Mouse (Mus musculus): ENCODE measurements around the gene Utp15. TPM values are rescaled to one million over a fixed set of nuclear protein-coding genes. Genes with fewer than 3 reads are reported as not detected.

Utp15 gene
- polyA plus RNA-seq, 1 experiment = 11.3 TPM

- Histone ChIP-seq H3K4me1 (replicated peaks; ENCODE audit: control insufficient read depth, insufficient read depth, low read length) (no peaks in the 10 kb centered on the region), H3K36me3 (ENCODE audit: control insufficient read depth, insufficient read depth, low read length) (no peaks in the 10 kb centered on the region), H3K27me3 (ENCODE audit: control insufficient read depth, insufficient read depth, low read length) (no peaks in the 10 kb centered on the region), H3K27ac (ENCODE audit: control insufficient read depth, insufficient read depth, low read length) (no peak overlapping the region), H3K4me3 (ENCODE audit: control insufficient read depth, insufficient read depth, low read length) (no peak overlapping the region)
- TF ChIP-seq CTCF (IDR thresholded peaks at IDR 0.05; ENCODE audit: borderline replicate concordance, control insufficient read depth, extremely low read depth, insufficient read depth, low read length, poor library complexity) = no peak
- TF ChIP-seq POLR2A (IDR thresholded peaks at IDR 0.05; ENCODE audit: control insufficient read depth, extremely low read depth, insufficient read depth, low read length, poor library complexity) = no peak
- DNase-seq = no peak
- whole genome bisulfite sequencing = 66% methylated on average over 12 of the region's 12 CpGs
Observed at GRCm38 (mm10) chr13:98280990-98281650, 18.3 kb upstream of the Utp15 start.

- WGBS = 93% methylated on average over 5 of the region's 5 CpGs
- no peak within 1 kb of the TSS for H3K4me3 ChIP-seq (ENCODE audit: control insufficient read depth, insufficient read depth, low read length)
- TF ChIP-seq POLR2A (IDR thresholded peaks at IDR 0.05; ENCODE audit: control insufficient read depth, extremely low read depth, insufficient read depth, low read length, poor library complexity) (no peak), CTCF (IDR thresholded peaks at IDR 0.05; ENCODE audit: borderline replicate concordance, control insufficient read depth, extremely low read depth, insufficient read depth, low read length, poor library complexity) (no peak)
- H3K4me1 ChIP-seq (replicated peaks; ENCODE audit: control insufficient read depth, insufficient read depth, low read length) = no peaks in the 10 kb centered on the region
- H3K27ac ChIP-seq (ENCODE audit: control insufficient read depth, insufficient read depth, low read length) = no peak within 1 kb of the TSS
- H3K36me3 ChIP-seq (ENCODE audit: control insufficient read depth, insufficient read depth, low read length) = peaks cover 4% of the 10 kb centered on the region; the same call in 1 of the 2 replicates
- DNase-seq = no peak
- H3K27me3 ChIP-seq (ENCODE audit: control insufficient read depth, insufficient read depth, low read length) = no peaks in the 10 kb centered on the region
Observed at GRCm38 (mm10) chr13:98279686-98280085, 16.8 kb upstream of the Utp15 start, which contains the start of gene Gm21976. Gm21976 (plus strand) TSS chr13:98279887.

GRCm38 (mm10) chr13:98277501-98277900, 14.7 kb upstream of the Utp15 start:
- Histone ChIP-seq H3K4me3 (ENCODE audit: control insufficient read depth, insufficient read depth, low read length) (no peak overlapping the region), H3K4me1 (replicated peaks; ENCODE audit: control insufficient read depth, insufficient read depth, low read length) (no peaks in the 10 kb centered on the region), H3K27ac (ENCODE audit: control insufficient read depth, insufficient read depth, low read length) (no peak overlapping the region), H3K36me3 (ENCODE audit: control insufficient read depth, insufficient read depth, low read length) (peaks cover 16% of the 10 kb centered on the region; the same call in 1 of the 2 replicates), H3K27me3 (ENCODE audit: control insufficient read depth, insufficient read depth, low read length) (no peaks in the 10 kb centered on the region)
- DNase-seq = no peak
- 88% methylated on average over 2 of the region's 2 CpGs for WGBS
- TF ChIP-seq POLR2A (IDR thresholded peaks at IDR 0.05; ENCODE audit: control insufficient read depth, extremely low read depth, insufficient read depth, low read length, poor library complexity) = no peak
- no peak for TF ChIP-seq CTCF (IDR thresholded peaks at IDR 0.05; ENCODE audit: borderline replicate concordance, control insufficient read depth, extremely low read depth, insufficient read depth, low read length, poor library complexity)

- WGBS = 92% methylated on average over 7 of the region's 7 CpGs
- peaks cover 20% of the 10 kb centered on the region for H3K36me3 ChIP-seq (ENCODE audit: control insufficient read depth, insufficient read depth, low read length)
- no peaks in the 10 kb centered on the region for H3K27me3 ChIP-seq (ENCODE audit: control insufficient read depth, insufficient read depth, low read length)
- DNase-seq = no peak
- no peak overlapping the region for H3K27ac ChIP-seq (ENCODE audit: control insufficient read depth, insufficient read depth, low read length)
- TF ChIP-seq CTCF (IDR thresholded peaks at IDR 0.05; ENCODE audit: borderline replicate concordance, control insufficient read depth, extremely low read depth, insufficient read depth, low read length, poor library complexity) = no peak
- no peak for TF ChIP-seq POLR2A (IDR thresholded peaks at IDR 0.05; ENCODE audit: control insufficient read depth, extremely low read depth, insufficient read depth, low read length, poor library complexity)
- H3K4me1 ChIP-seq (replicated peaks; ENCODE audit: control insufficient read depth, insufficient read depth, low read length) = no peaks in the 10 kb centered on the region
- H3K4me3 ChIP-seq (ENCODE audit: control insufficient read depth, insufficient read depth, low read length) = no peak overlapping the region
Observed at GRCm38 (mm10) chr13:98276253-98276652, 13.4 kb upstream of the Utp15 start.

- TF ChIP-seq POLR2A (IDR thresholded peaks at IDR 0.05; ENCODE audit: control insufficient read depth, extremely low read depth, insufficient read depth, low read length, poor library complexity) (no peak), CTCF (IDR thresholded peaks at IDR 0.05; ENCODE audit: borderline replicate concordance, control insufficient read depth, extremely low read depth, insufficient read depth, low read length, poor library complexity) (no peak)
- Histone ChIP-seq H3K4me1 (replicated peaks; ENCODE audit: control insufficient read depth, insufficient read depth, low read length) (no peaks in the 10 kb centered on the region), H3K27me3 (ENCODE audit: control insufficient read depth, insufficient read depth, low read length) (no peaks in the 10 kb centered on the region), H3K27ac (ENCODE audit: control insufficient read depth, insufficient read depth, low read length) (no peak overlapping the region), H3K36me3 (ENCODE audit: control insufficient read depth, insufficient read depth, low read length) (peaks cover 26% of the 10 kb centered on the region), H3K4me3 (ENCODE audit: control insufficient read depth, insufficient read depth, low read length) (no peak overlapping the region)
- 52% methylated on average over 4 of the region's 4 CpGs for WGBS
- no peak for DNase-seq
Observed at GRCm38 (mm10) chr13:98275646-98276045, 12.8 kb upstream of the Utp15 start.

GRCm38 (mm10) chr13:98274023-98274422, 11.2 kb upstream of the Utp15 start:
- Histone ChIP-seq H3K4me1 (replicated peaks; ENCODE audit: control insufficient read depth, insufficient read depth, low read length) (no peaks in the 10 kb centered on the region), H3K27me3 (ENCODE audit: control insufficient read depth, insufficient read depth, low read length) (no peaks in the 10 kb centered on the region), H3K27ac (ENCODE audit: control insufficient read depth, insufficient read depth, low read length) (no peak overlapping the region), H3K36me3 (ENCODE audit: control insufficient read depth, insufficient read depth, low read length) (peaks cover 31% of the 10 kb centered on the region), H3K4me3 (ENCODE audit: control insufficient read depth, insufficient read depth, low read length) (no peak overlapping the region)
- no peak for TF ChIP-seq CTCF (IDR thresholded peaks at IDR 0.05; ENCODE audit: borderline replicate concordance, control insufficient read depth, extremely low read depth, insufficient read depth, low read length, poor library complexity)
- TF ChIP-seq POLR2A (IDR thresholded peaks at IDR 0.05; ENCODE audit: control insufficient read depth, extremely low read depth, insufficient read depth, low read length, poor library complexity) = no peak
- no peak for DNase-seq
- WGBS = 87% methylated on average over 9 of the region's 9 CpGs
